Mouse (Mus musculus) gastrocnemius, postnatal 10 days (tissue): ENCODE results near the gene Xpo4. TPM values are rescaled to one million over a fixed set of nuclear protein-coding genes. Genes with fewer than 3 reads are reported as not detected.

ENCODE experiments used
- DNase-seq: peaks from one replicate; pipeline ENCODE4 v3.0.0; 2021; ENCODE audit warnings: mixed read lengths
- total RNA-seq, 2 experiments: library from RNA; stranded (reverse); gene quantifications; 2 replicates each; pipeline ENCODE4 v1.2.3; 2021

Gene Xpo4
- total RNA-seq, 2 experiments from 2014 or later, result 12.3 to 17.0 TPM

- DNase-seq, result no peak
Observed at GRCm38 (mm10) chr14:57536820-57537219, 128.4 kb downstream of the Xpo4 start.

GRCm38 (mm10) chr14:57535646-57536045 is 129.6 kb downstream of the Xpo4 start:
- no peak for DNase-seq

GRCm38 (mm10) chr14:57534961-57535360 is 130.3 kb downstream of the Xpo4 start:
- DNase-seq, result peak; percentile 67

- DNase-seq, result no peak
Observed at GRCm38 (mm10) chr14:57534346-57534745, 130.9 kb downstream of the Xpo4 start.

- no peak for DNase-seq
Observed at GRCm38 (mm10) chr14:57533841-57534240, 131.4 kb downstream of the Xpo4 start.

- DNase-seq, result peak; percentile 76
Observed at GRCm38 (mm10) chr14:57533214-57533613, 132.0 kb downstream of the Xpo4 start.

- DNase-seq, result no peak
Observed at GRCm38 (mm10) chr14:57532577-57532976, 132.7 kb downstream of the Xpo4 start.

GRCm38 (mm10) chr14:57529786-57530515 is 135.3 kb downstream of the Xpo4 start:
- DNase-seq, result no peak

- DNase-seq, result peak; percentile 29
Observed at GRCm38 (mm10) chr14:57529086-57529785, 136.0 kb downstream of the Xpo4 start.

- DNase-seq, result no peak
Observed at GRCm38 (mm10) chr14:57527598-57527997, 137.6 kb downstream of the Xpo4 start.

Other genes with a start within 250 kb of the Xpo4 start
- 1 to 10 TPM; 5.2 to 5.3 TPM for gene Ift88, start 241.4 kb downstream of the Xpo4 start, total RNA-seq
- gene Il17d, start 140.7 kb downstream of the Xpo4 start, total RNA-seq, result 1 to 10 TPM; 7.7 to 9.3 TPM
- 10 to 100 TPM; 23.2 to 27.4 TPM for gene Eef1akmt1, start 93.8 kb downstream of the Xpo4 start, total RNA-seq
- not detected for gene Gm49361, start 80.7 kb upstream of the Xpo4 start, total RNA-seq
- 10 to 100 TPM; 21.7 to 26.7 TPM for gene Lats2, start 93.0 kb upstream of the Xpo4 start, total RNA-seq
- 10 to 100 TPM; 54.2 to 56.0 TPM for gene Sap18, start 132.8 kb upstream of the Xpo4 start, total RNA-seq
- 1 to 10 TPM; 2.3 to 3.0 TPM for gene Ska3, start 160.8 kb upstream of the Xpo4 start, total RNA-seq
- gene Mrpl57, start 160.8 kb upstream of the Xpo4 start, total RNA-seq, result 10 to 100 TPM; 65.1 to 77.2 TPM
- gene Zdhhc20, start 224.8 kb upstream of the Xpo4 start, total RNA-seq, result 10 to 100 TPM; 15.0 to 19.2 TPM